Mouse (Mus musculus): ENCODE measurements around the gene 9330161L09Rik. TPM values are rescaled to one million over a fixed set of nuclear protein-coding genes. Genes with fewer than 3 reads are reported as not detected.

Gene 9330161L09Rik
- polyA plus RNA-seq, 1 experiment from 2014 or later, result 0.62 TPM

- Histone ChIP-seq H3K4me1 (ENCODE audit: insufficient read depth) (no peaks in the 10 kb centered on the region), H3K4me3 (ENCODE audit: low read depth, low read length) (no peak overlapping the region), H3K27me3 (ENCODE audit: insufficient read depth, low read length) (no peaks in the 10 kb centered on the region), H3K9me3 (ENCODE audit: low read depth, low read length) (no peaks in the 10 kb centered on the region), H3K27ac (ENCODE audit: low read depth) (no peak overlapping the region), H3K4me2 (no peak overlapping the region), H3K36me3 (ENCODE audit: insufficient read depth) (no peaks in the 10 kb centered on the region), H3K9ac (no peak overlapping the region)
- DNase-seq (no peak), ATAC-seq (ENCODE audit: insufficient read depth) (no peak)
- WGBS, result 84% methylated on average over 8 of the region's 8 CpGs
- TF ChIP-seq CTCF (IDR thresholded peaks at IDR 0.05; ENCODE audit: low read depth), result no peak
Measured at GRCm38 (mm10) chr12:103360812-103361211, 46.8 kb downstream of the 9330161L09Rik start.

DNA sequence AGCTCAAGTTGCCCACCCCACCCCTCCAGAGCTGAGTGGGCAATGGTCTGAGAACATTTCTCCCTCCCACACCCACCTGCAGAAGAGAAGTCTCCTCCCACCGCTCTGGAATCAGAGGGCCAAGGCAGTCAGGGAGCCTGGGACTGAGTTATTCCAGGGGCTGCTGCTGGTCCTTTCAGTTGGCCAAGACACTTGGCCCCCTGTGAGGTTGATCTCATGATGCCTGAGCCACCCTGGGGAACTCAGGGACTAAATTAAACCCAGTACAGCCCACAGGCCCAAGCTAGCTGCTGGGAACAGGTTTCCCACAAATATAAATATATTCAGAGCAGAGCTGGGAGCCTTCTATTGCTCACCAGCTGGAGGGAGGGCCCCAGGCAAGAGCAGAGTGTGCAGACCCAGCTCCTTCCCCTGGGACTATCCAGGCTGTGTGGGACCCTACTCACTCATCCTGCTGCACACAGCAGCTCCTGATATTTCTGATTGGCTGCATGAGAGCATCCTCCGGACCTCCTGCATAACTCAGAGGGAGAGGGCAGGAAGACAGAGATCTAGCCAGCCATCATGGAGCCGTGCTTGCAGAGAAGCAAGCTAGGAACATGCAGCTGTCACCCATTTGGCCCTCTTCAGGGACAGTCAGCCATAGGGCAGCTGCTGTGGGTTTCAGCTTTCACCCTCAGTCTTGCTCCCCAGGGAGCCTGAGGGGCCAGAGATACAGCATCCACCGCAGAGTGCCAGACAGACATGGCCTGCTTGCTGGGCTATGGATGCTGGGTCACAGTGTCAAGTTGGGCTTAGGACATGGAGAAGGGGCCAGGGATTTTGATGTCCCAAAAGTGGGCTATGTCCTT, 48.4 kb downstream of the 9330161L09Rik start:
- 44% methylated on average over 4 of the region's 4 CpGs for WGBS
- Histone ChIP-seq H3K9me3 (ENCODE audit: low read depth, low read length) (no peaks in the 10 kb centered on the region), H3K4me2 (no peak overlapping the region), H3K9ac (no peak overlapping the region), H3K4me3 (ENCODE audit: low read depth, low read length) (no peak overlapping the region), H3K36me3 (ENCODE audit: insufficient read depth) (no peaks in the 10 kb centered on the region), H3K27ac (ENCODE audit: low read depth) (no peak overlapping the region), H3K27me3 (ENCODE audit: insufficient read depth, low read length) (no peaks in the 10 kb centered on the region), H3K4me1 (ENCODE audit: insufficient read depth) (no peaks in the 10 kb centered on the region)
- DNase-seq (no peak), ATAC-seq (ENCODE audit: insufficient read depth) (no peak)
- TF ChIP-seq CTCF (IDR thresholded peaks at IDR 0.05; ENCODE audit: low read depth), result no peak

- Histone ChIP-seq H3K36me3 (ENCODE audit: insufficient read depth) (no peaks in the 10 kb centered on the region), H3K9ac (no peak overlapping the region), H3K4me3 (ENCODE audit: low read depth, low read length) (no peak overlapping the region), H3K27me3 (ENCODE audit: insufficient read depth, low read length) (no peaks in the 10 kb centered on the region), H3K4me2 (no peak overlapping the region), H3K9me3 (ENCODE audit: low read depth, low read length) (no peaks in the 10 kb centered on the region), H3K4me1 (ENCODE audit: insufficient read depth) (no peaks in the 10 kb centered on the region), H3K27ac (ENCODE audit: low read depth) (no peak overlapping the region)
- TF ChIP-seq CTCF (IDR thresholded peaks at IDR 0.05; ENCODE audit: low read depth), result no peak
- 60% methylated on average over 8 of the region's 8 CpGs for WGBS
- DNase-seq (no peak), ATAC-seq (ENCODE audit: insufficient read depth) (no peak)
Measured at GRCm38 (mm10) chr12:103358216-103358615, 49.4 kb downstream of the 9330161L09Rik start.

Other genes with a start within 250 kb of the 9330161L09Rik start
- gene Prima1, start 165.7 kb downstream of the 9330161L09Rik start, polyA plus RNA-seq (2014; fragmentation: Nextera tagmentation; extraction: Ambion mirVana), result 0.28 TPM in 1 of 2 replicates, not detected in the other
- 0.13 TPM in 1 of 2 replicates, not detected in the other for gene Fam181a, start 96.8 kb downstream of the 9330161L09Rik start, polyA plus RNA-seq (2014; fragmentation: Nextera tagmentation; extraction: Ambion mirVana)
- 4.5 and 7.8 TPM in 2 replicates for gene Asb2, start 51.8 kb downstream of the 9330161L09Rik start, polyA plus RNA-seq (2014; fragmentation: Nextera tagmentation; extraction: Ambion mirVana)
- 8.3 and 8.5 TPM in 2 replicates for gene Otub2, start 19.1 kb downstream of the 9330161L09Rik start, polyA plus RNA-seq (2014; fragmentation: Nextera tagmentation; extraction: Ambion mirVana)
- 78.6 and 89.0 TPM in 2 replicates for gene Ddx24, start 18.0 kb upstream of the 9330161L09Rik start, polyA plus RNA-seq (2014; fragmentation: Nextera tagmentation; extraction: Ambion mirVana)
- gene Ifi27, start 26.4 kb upstream of the 9330161L09Rik start, polyA plus RNA-seq (2014; fragmentation: Nextera tagmentation; extraction: Ambion mirVana), result 30.9 and 35.1 TPM in 2 replicates
- gene Ifi27l2a, start 35.9 kb upstream of the 9330161L09Rik start, polyA plus RNA-seq (2014; fragmentation: Nextera tagmentation; extraction: Ambion mirVana), result 10.4 and 11.3 TPM in 2 replicates
- not detected in 2 replicates for gene Ifi27l2b, start 49.4 kb upstream of the 9330161L09Rik start, polyA plus RNA-seq (2014; fragmentation: Nextera tagmentation; extraction: Ambion mirVana)
- gene Ppp4r4, start 124.5 kb upstream of the 9330161L09Rik start, polyA plus RNA-seq (2014; fragmentation: Nextera tagmentation; extraction: Ambion mirVana), result 1.6 TPM in 2 replicates
- 0.08 TPM in 1 of 2 replicates, not detected in the other for gene Serpina10, start 223.6 kb upstream of the 9330161L09Rik start, polyA plus RNA-seq (2014; fragmentation: Nextera tagmentation; extraction: Ambion mirVana)
- gene Serpina6, start 249.4 kb upstream of the 9330161L09Rik start, polyA plus RNA-seq (2014; fragmentation: Nextera tagmentation; extraction: Ambion mirVana), result 0.27 and 1.3 TPM in 2 replicates